Mouse (Mus musculus) cerebellum, postnatal 14 days (tissue): ENCODE data around the gene Bad.

Experiments
- DNase-seq, 2 experiments: peaks; one replicate each; pipeline ENCODE4 v3.0.0; 2021; ENCODE audit warnings: mixed read lengths in 2 of 2

Bad gene

GRCm38 (mm10) chr19:6936299-6936698 is 5.4 kb upstream of the Bad start:
- DNase-seq, result peak; percentile 51 to 73

GRCm38 (mm10) chr19:6937541-6938465 is 3.9 kb upstream of the Bad start:
- DNase-seq, result peak; percentile 75 to 78

GRCm38 (mm10) chr19:6939106-6940002 is 2.3 kb upstream of the Bad start:
- DNase-seq, result peak; percentile 33 to 48

GRCm38 (mm10) chr19:6940396-6941351 is 987 bp upstream of the Bad start:
- DNase-seq, result peak; percentile 31 to 50

GRCm38 (mm10) chr19:6942249-6942691 is 609 bp downstream of the Bad start, which contains the start of gene Gpr137:
Gpr137 (minus strand) TSS chr19:6942480.
- DNase-seq, result peak; percentile 89 to 92

- DNase-seq, result peak in 1 of 2 experiments; percentile 32
Measured at GRCm38 (mm10) chr19:6942764-6943163, 1.1 kb downstream of the Bad start.

- DNase-seq, result no peak
Measured at GRCm38 (mm10) chr19:6943709-6944108, 2.0 kb downstream of the Bad start.

- no peak for DNase-seq
Measured at GRCm38 (mm10) chr19:6947742-6948141, 6.1 kb downstream of the Bad start.

- DNase-seq, result peak; percentile 90 to 93
Measured at GRCm38 (mm10) chr19:6948186-6948585, 6.5 kb downstream of the Bad start.

GRCm38 (mm10) chr19:6949532-6949931 is 7.9 kb downstream of the Bad start:
- no peak for DNase-seq

- no peak for DNase-seq
Measured at GRCm38 (mm10) chr19:6949951-6950350, 8.3 kb downstream of the Bad start.

GRCm38 (mm10) chr19:6950613-6951153 is 9.0 kb downstream of the Bad start:
- peak; percentile 59 to 72 for DNase-seq

GRCm38 (mm10) chr19:6951381-6951968 is 9.8 kb downstream of the Bad start:
- DNase-seq, result peak; percentile 91 to 93

- peak; percentile 77 to 79 for DNase-seq
Measured at GRCm38 (mm10) chr19:6951994-6952711, 10.5 kb downstream of the Bad start.

- no peak for DNase-seq
Measured at GRCm38 (mm10) chr19:6952712-6953037, 11.0 kb downstream of the Bad start.

- peak in 1 of 2 experiments; percentile 66 for DNase-seq
Measured at GRCm38 (mm10) chr19:6954046-6954445, 12.4 kb downstream of the Bad start.

GRCm38 (mm10) chr19:6955424-6955823 is 13.8 kb downstream of the Bad start:
- no peak for DNase-seq

GRCm38 (mm10) chr19:6956461-6956860 is 14.8 kb downstream of the Bad start:
- no peak for DNase-seq

- DNase-seq, result no peak
Measured at GRCm38 (mm10) chr19:6968491-6969271, 27.0 kb downstream of the Bad start.

GRCm38 (mm10) chr19:6969291-6969664 is 27.6 kb downstream of the Bad start:
- no peak for DNase-seq
